Mouse (Mus musculus) stomach, postnatal 0 days (tissue): Measurements from ENCODE around the gene Dnajb13. TPM values are rescaled to one million over a fixed set of nuclear protein-coding genes. Genes with fewer than 3 reads are reported as not detected.
A peak's percentile ranks its signal among the peaks of the same experiment; 100 is the strongest.

Experiments
- ATAC-seq: fragments of 200-750 bp; cut with Nextera tagmentation; 2 replicates; pipeline ENCODE4 v1.8.0; 2017; ENCODE audit not compliant: low FRiP score, low TSS enrichment
- DNase-seq: peaks from one replicate; pipeline ENCODE4 v3.0.0-alpha.2; 2016; ENCODE audit warnings: low spot score
- H3K27ac ChIP-seq: fragments of 300-500 bp; sonication (generic); replicated peaks from 2 replicates; pipeline ENCODE4 v1.5.1; 2014; ENCODE audit warnings: mild to moderate bottlenecking, control low read depth
- H3K27me3 ChIP-seq: fragments of 300-500 bp; sonication (generic); 2 replicates; pipeline ENCODE4 v1.6.1; 2014; ENCODE audit warnings: low read length; ENCODE audit not compliant: control insufficient read depth, insufficient read depth
- H3K36me3 ChIP-seq: fragments of 300-500 bp; sonication (generic); 2 replicates; pipeline ENCODE4 v1.6.1; 2014; ENCODE audit warnings: low read length, mixed read lengths; ENCODE audit not compliant: control insufficient read depth, insufficient read depth
- H3K4me1 ChIP-seq: fragments of 300-500 bp; sonication (generic); replicated peaks from 2 replicates; pipeline ENCODE4 v1.6.1; 2014; ENCODE audit warnings: antibody characterized with exemption; ENCODE audit not compliant: control insufficient read depth, insufficient read depth
- H3K4me2 ChIP-seq: fragments of 300-500 bp; sonication (generic); replicated peaks from 2 replicates; pipeline ENCODE4 v1.6.1; 2014; ENCODE audit warnings: low read depth, mild to moderate bottlenecking, control low read depth, moderate library complexity
- H3K4me3 ChIP-seq: fragments of 300-500 bp; sonication (generic); 2 replicates; pipeline ENCODE4 v1.5.1; 2014; ENCODE audit warnings: low read depth, low read length, control low read depth
- H3K9ac ChIP-seq: fragments of 300-500 bp; sonication (generic); 2 replicates; pipeline ENCODE4 v1.6.1; 2014; ENCODE audit warnings: mild to moderate bottlenecking, low read length, control low read depth, mixed read lengths
- H3K9me3 ChIP-seq: fragments of 300-500 bp; sonication (generic); 2 replicates; pipeline ENCODE4 v1.6.1; 2016; ENCODE audit warnings: low read length; ENCODE audit not compliant: control insufficient read depth
- CTCF ChIP-seq: IDR thresholded peaks from 2 replicates; pipeline ENCODE4 v1.5.1; 2016; ENCODE audit warnings: antibody characterized with exemption, low read depth, mild to moderate bottlenecking, moderate library complexity
- EP300 ChIP-seq: optimal IDR thresholded peaks from 2 replicates; pipeline ENCODE3; 2016; ENCODE audit warnings: antibody characterized with exemption
- WGBS: fragments of 180-500 bp; shearing (Covaris S2); extraction: QIAGEN DNeasy Blood & Tissue Kit; methylation state at CpG from one replicate; pipeline ENCODE4 v1.1.7; 2014; 5-methylcytosine and 5-hydroxymethylcytosine counted together
- polyA plus RNA-seq: library from polyadenylated mRNA; unstranded; fragments of >200 nt; fragmentation: Nextera tagmentation; extraction: Ambion mirVana; gene quantifications from 2 replicates; pipeline ENCODE4 v1.2.1, GENCODE M21; 2015

Dnajb13 gene
- polyA plus RNA-seq, 1 experiment from 2014 or later, result 0.45 TPM

DNA sequence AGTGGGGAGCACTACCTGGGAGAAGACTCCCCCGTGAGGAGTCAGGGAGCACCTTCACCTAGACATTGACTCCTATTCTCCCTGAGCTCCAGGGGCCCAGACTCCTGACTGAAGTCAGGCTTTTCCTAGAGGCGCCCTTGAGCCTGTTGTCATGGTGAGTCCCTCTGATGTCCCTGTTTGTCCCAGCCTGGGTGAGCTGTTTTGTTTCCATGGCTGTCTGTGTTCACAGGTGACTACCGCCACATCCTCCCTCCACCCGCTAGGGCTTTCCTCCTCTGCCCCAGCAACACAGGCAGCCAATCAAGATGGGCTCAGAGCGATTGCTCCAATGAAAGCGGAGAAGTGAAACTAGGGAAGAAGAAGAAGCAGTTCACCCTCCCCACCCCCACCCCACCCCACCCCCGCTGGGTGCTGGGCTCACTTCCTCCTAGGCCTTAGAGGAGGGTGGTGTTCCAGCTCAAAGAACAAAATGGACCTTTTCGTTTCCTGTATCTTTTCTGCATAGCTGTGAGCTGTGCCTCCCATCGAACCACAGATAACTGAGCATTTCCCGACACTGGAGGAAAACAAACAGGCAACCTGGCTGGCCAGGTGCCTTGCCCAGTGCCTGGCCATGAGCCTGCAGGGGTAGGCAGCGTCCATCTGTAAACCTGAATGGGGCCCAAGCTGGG is 19.0 kb downstream of the Dnajb13 start:
- Histone ChIP-seq H3K4me1 (peaks cover 7% of the 10 kb centered on the region), H3K27me3 (no peaks in the 10 kb centered on the region), H3K4me2 (peak overlapping the region; percentile 78), H3K27ac (peak overlapping the region; percentile 88), H3K9me3 (no peaks in the 10 kb centered on the region), H3K36me3 (peaks cover 21% of the 10 kb centered on the region; the same call in 1 of the 2 replicates), H3K4me3 (peak overlapping the region; percentile 55), H3K9ac (peak overlapping the region; percentile 51)
- TF ChIP-seq CTCF (peak; percentile 35), EP300 (no peak)
- peak; percentile 78 for ATAC-seq
- 28% methylated on average over 11 of the region's 11 CpGs for WGBS
- peak; percentile 91 for DNase-seq

DNA sequence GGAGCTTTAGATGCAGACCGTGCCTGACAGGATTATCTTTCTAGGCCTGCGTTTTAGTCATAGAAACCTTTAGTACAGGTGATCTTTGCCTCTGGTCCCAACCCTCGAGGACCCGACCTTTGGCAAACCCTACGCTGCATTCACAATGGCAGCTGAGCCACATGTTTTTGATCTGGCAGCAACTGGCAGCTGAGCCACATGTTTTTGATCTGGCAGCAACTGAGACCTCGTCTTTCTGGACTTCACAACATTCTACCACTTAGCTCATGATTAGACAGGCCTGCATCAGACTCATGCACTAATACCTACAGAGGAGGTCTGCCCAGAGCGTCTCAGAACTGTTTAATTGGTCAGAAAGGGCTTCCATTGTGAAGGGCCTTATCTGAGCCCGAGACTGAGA is 19.7 kb downstream of the Dnajb13 start:
- Histone ChIP-seq H3K4me3 (peak overlapping the region; percentile 55), H3K9ac (peak overlapping the region; percentile 51; the same call in 1 of the 2 replicates), H3K27ac (peak overlapping the region; percentile 88), H3K4me1 (peaks cover 7% of the 10 kb centered on the region), H3K9me3 (no peaks in the 10 kb centered on the region), H3K27me3 (no peaks in the 10 kb centered on the region), H3K36me3 (peaks cover 21% of the 10 kb centered on the region; the same call in 1 of the 2 replicates), H3K4me2 (peak overlapping the region; percentile 78)
- no peak for DNase-seq
- 30% methylated on average over 8 of the region's 8 CpGs for WGBS
- no peak for ATAC-seq
- TF ChIP-seq CTCF (no peak), EP300 (no peak)

DNA sequence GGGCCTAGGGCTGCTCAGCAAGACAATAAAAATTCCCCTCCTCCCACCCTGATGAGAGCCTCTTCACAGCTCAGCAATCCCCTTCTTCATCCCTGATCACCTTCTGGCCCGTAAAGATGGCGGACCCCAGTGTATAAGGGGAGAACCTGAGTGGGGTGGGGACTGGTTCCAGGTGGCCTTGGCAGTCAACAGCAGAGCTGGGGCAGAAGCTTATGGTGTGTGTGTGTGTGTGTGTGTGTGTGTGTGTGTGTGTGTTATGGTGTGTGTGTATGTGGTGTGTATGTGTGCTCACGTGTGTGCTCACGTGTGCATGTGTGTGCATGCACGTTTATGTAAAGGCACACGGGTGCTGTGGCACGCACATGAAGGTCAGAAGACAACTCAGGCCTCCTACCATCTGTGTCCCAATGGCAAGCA is 20.3 kb downstream of the Dnajb13 start:
- 60% methylated on average over 7 of the region's 7 CpGs for WGBS
- H3K9ac ChIP-seq, result peak overlapping the region; percentile 72
- peaks cover 16% of the 10 kb centered on the region; the same call in 1 of the 2 replicates for H3K36me3 ChIP-seq
- peak overlapping the region; percentile 78 for H3K4me2 ChIP-seq
- no peak for ATAC-seq
- no peaks in the 10 kb centered on the region for H3K27me3 ChIP-seq
- DNase-seq, result no peak
- TF ChIP-seq EP300, result no peak
- no peak for TF ChIP-seq CTCF
- peak overlapping the region; percentile 88 for H3K27ac ChIP-seq
- H3K4me1 ChIP-seq, result peaks cover 7% of the 10 kb centered on the region
- H3K9me3 ChIP-seq, result no peaks in the 10 kb centered on the region
- peak overlapping the region; percentile 55 for H3K4me3 ChIP-seq

DNA sequence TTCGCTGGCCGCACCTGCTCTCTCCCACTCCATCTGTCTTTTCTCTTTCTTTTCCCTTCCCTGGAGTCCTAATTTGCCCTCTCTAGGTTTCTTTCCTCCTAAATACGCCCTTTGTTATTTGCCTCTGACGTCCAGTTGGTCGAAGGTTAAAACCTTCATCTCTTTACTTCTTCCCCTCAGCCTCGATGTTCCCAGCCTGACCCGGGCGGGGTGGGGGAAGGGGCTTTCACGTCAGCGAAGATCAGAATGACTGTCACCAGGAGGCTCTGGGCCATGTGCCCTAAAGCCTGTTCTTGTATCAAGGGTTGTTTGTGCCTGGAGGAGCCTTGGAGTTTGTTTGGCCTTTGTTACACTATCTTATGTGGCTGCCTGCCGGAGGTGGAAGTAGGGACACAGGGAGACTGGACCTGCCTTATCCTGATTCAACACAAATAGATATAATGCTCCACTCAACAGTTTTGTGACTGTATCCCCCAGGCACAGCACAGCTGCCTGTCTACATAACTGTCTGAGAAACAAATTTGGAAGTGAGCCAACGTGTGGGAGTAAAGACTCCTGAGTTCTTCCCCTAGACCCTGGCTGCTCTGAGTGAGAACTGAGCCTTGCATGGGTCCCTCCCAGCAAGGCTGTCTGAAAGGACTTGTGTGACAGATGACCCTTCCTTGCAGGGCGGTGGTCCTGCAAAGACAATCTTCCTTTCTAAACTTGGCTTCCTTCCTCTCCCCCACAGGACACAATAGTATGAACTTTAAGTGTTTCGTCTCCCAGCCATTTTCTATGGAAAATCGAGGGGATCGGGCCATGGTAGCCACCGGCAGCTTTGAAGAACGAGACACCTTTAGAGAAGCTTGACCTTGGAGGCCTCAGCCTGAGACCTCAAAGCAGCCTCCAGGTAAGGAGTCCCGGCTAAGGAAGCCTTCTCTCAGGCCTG is 21.0 kb downstream of the Dnajb13 start:
- Histone ChIP-seq H3K27ac (peak overlapping the region; percentile 88), H3K27me3 (no peaks in the 10 kb centered on the region), H3K4me2 (peak overlapping the region; percentile 78), H3K9me3 (no peaks in the 10 kb centered on the region), H3K4me3 (peak overlapping the region; percentile 55), H3K9ac (peak overlapping the region; percentile 72), H3K36me3 (peaks cover 13% of the 10 kb centered on the region; the same call in 1 of the 2 replicates), H3K4me1 (peaks cover 7% of the 10 kb centered on the region)
- TF ChIP-seq EP300, result no peak
- no peak for TF ChIP-seq CTCF
- WGBS, result 20% methylated on average over 19 of the region's 19 CpGs
- ATAC-seq, result peak; percentile 2; the same call in 1 of the 2 replicates
- DNase-seq, result peak; percentile 55

DNA sequence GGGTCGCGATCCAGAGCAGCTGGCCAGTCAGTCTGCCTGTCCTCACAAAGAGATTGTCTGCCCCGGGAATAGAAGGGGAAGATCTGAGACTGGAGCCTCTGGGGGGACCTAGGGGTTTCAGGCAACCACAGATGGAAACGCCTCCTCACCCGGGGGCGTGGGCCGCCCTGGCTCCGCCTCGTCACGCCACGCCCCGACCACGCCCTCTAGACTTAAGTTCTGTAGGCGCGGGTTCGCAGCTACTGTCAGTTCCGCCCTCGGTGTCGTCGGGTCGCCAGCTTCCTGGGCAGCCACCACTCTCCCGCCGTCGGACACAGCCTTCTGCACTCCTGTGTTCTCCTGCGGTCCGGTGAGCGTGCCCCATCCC is 21.7 kb downstream of the Dnajb13 start, which contains the start of gene Ucp2:
Gene Ucp2 (plus strand): TSS at position 221 of the 367 bp plus-strand sequence.
- peak; percentile 95 for DNase-seq
- Histone ChIP-seq H3K4me1 (peaks cover 7% of the 10 kb centered on the region), H3K27me3 (no peaks in the 10 kb centered on the region), H3K9ac (peak within 1 kb of the TSS; percentile 72), H3K9me3 (no peaks in the 10 kb centered on the region), H3K36me3 (peaks cover 10% of the 10 kb centered on the region; the same call in 1 of the 2 replicates), H3K4me3 (peak within 1 kb of the TSS; percentile 55), H3K4me2 (peak within 1 kb of the TSS; percentile 78), H3K27ac (peak within 1 kb of the TSS; percentile 88)
- no peak for TF ChIP-seq EP300
- no peak for TF ChIP-seq CTCF
- 2% methylated on average over 25 of the region's 27 CpGs for WGBS
- ATAC-seq, result peak; percentile 73
